Mouse (Mus musculus): ENCODE results near the gene Ryr3.

DNA sequence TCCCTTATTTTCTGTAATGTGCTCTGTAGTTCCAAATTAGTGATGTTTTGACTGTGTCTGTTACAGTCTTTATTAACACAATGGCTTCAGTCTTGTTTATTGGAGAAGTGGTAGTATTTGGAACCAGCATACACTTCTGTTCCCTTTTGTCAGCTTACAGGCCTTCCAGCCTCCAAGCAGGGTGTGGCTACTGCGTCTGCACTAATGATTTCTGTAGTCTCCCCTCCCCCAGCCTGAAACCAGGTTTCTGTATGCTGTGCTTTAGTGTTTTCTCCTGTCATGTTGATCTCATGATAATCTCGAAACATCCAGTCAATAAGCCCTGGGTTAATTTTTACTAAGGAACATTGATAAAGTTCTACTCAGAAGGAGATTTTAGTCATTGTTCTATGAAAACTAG lies 623.6 kb downstream of the Ryr3 start:
- TF ChIP-seq CTCF (IDR thresholded peaks at IDR 0.05; ENCODE audit: extremely low read depth, insufficient read length, insufficient replicate concordance, low read depth, low read length) (no peak), POLR2A (IDR thresholded peaks at IDR 0.05; ENCODE audit: low read depth, low read length) (no peak)

Measured in small intestine, adult 2 months (tissue).